Mouse (Mus musculus) liver, postnatal 0 days (tissue): ENCODE measurements around the gene Gcc2.

ENCODE experiments used
- CTCF ChIP-seq: sonication (generic); IDR thresholded peaks from 2 replicates; pipeline ENCODE4 v1.5.1; 2016; ENCODE audit warnings: antibody characterized with exemption, low read depth
- EP300 ChIP-seq: IDR thresholded peaks from 2 replicates; pipeline ENCODE4 v1.6.1; 2016; ENCODE audit warnings: antibody characterized with exemption, low read depth, mild to moderate bottlenecking

- TF ChIP-seq CTCF (no peak), EP300 (no peak)
These were observed at the start of gene Gcc2 for GRCm38 (mm10) chr10:58255213-58255892.
